Mouse (Mus musculus) neutrophil, adult 5-6 weeks (primary cell): ENCODE data around the gene Ugdh. TPM values are rescaled to one million over a fixed set of nuclear protein-coding genes. Genes with fewer than 3 reads are reported as not detected.

ENCODE experiments used
- ATAC-seq: fragments of 151-379, 151-347 bp; 2 replicates; pipeline ENCODE4 v1.8.0; 2017; ENCODE audit warnings: mild to moderate bottlenecking, moderate TSS enrichment; ENCODE audit not compliant: insufficient number of reproducible peaks, poor library complexity, low FRiP score, severe bottlenecking; ENCODE audit errors: extremely low read depth
- total RNA-seq: library from RNA; stranded (forward); fragments of 200-1000 nt; gene quantifications from 2 replicates; pipeline ENCODE4 v1.2.3, GENCODE M21; 2017

Ugdh gene
- total RNA-seq, 1 experiment from 2014 or later, result 45.6 TPM

GRCm38 (mm10) chr5:65434471-65435362, 1.0 kb downstream of the Ugdh start:
- ATAC-seq, result no peak

DNA sequence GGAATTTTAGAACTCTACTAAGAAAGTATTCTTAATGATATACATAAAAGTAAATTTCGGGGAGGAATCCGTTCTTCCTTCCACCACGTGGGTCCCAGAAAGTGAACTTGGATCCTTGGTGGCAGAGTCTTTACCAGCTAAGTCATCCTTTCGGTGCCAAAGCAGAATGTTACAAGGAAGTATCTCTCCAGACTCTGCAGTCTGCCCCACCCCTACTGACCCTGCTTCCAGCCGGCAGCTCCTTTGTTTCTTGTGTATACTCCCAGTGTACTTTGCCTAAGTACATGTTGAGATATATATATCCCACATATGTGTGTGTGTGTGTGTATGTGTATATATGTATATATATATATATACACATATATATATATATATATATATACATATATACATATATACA, 6.3 kb downstream of the Ugdh start:
- ATAC-seq, result no peak

GRCm38 (mm10) chr5:65428321-65428720, 7.4 kb downstream of the Ugdh start:
- ATAC-seq, result no peak

GRCm38 (mm10) chr5:65425251-65425650, 10.5 kb downstream of the Ugdh start:
- no peak for ATAC-seq

GRCm38 (mm10) chr5:65424215-65424614, 11.5 kb downstream of the Ugdh start:
- no peak for ATAC-seq

GRCm38 (mm10) chr5:65422803-65423202, 12.9 kb downstream of the Ugdh start:
- no peak for ATAC-seq

DNA sequence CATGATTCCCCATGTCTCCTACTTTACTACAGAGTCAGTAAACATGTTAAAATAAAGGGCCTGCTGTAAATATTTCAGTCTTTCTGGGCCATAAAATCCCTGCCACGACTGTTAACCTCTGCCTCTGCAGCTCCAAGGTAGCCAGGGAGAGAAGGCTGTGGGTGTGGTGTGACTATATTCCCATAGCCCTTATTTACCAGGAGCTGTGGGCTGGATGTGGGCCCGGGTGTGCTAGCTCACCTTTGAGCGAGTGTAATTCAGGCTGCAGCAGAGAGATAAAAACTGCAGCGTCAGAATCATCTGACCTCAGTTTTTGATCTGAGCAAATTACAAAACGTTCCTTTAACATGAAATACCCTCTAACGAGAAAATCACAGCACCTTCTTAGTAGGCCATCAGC, 14.9 kb downstream of the Ugdh start:
- ATAC-seq, result no peak

GRCm38 (mm10) chr5:65419136-65419535, 16.6 kb downstream of the Ugdh start:
- ATAC-seq, result no peak

GRCm38 (mm10) chr5:65415653-65416458, 19.9 kb downstream of the Ugdh start:
- ATAC-seq, result no peak

GRCm38 (mm10) chr5:65407989-65408388, 27.8 kb downstream of the Ugdh start:
- ATAC-seq, result no peak

- ATAC-seq, result peak; percentile 86
Measured at GRCm38 (mm10) chr5:65401251-65401994, 34.3 kb downstream of the Ugdh start.

DNA sequence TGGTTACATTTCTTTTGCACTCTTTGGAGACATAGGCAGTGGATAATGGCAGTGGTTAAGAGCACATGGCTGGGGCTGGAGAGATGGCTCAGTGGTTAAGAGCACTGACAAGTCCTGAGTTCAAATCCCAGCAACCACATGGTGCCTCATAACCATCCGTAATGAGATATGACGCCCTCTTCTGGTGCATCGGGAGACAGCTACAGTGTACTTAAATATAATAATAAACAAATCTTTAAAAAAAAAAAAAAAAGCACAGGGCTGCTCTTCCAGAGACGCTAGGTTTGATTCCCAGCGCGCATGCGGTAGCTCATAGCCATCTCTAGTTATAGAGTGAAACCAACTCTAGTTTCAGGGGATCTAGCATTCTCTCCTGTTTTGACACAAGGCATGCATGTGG, 41.3 kb downstream of the Ugdh start:
- no peak for ATAC-seq

- no peak for ATAC-seq
Measured at GRCm38 (mm10) chr5:65391753-65392152, 44.0 kb downstream of the Ugdh start.

GRCm38 (mm10) chr5:65390648-65391644, 44.8 kb downstream of the Ugdh start, which contains the start of the genes Rpl9 and Lias:
Gene Rpl9 (minus strand): TSS chr5:65391444.
Gene Lias (plus strand): TSS chr5:65391497.
- peak; percentile 100 for ATAC-seq

DNA sequence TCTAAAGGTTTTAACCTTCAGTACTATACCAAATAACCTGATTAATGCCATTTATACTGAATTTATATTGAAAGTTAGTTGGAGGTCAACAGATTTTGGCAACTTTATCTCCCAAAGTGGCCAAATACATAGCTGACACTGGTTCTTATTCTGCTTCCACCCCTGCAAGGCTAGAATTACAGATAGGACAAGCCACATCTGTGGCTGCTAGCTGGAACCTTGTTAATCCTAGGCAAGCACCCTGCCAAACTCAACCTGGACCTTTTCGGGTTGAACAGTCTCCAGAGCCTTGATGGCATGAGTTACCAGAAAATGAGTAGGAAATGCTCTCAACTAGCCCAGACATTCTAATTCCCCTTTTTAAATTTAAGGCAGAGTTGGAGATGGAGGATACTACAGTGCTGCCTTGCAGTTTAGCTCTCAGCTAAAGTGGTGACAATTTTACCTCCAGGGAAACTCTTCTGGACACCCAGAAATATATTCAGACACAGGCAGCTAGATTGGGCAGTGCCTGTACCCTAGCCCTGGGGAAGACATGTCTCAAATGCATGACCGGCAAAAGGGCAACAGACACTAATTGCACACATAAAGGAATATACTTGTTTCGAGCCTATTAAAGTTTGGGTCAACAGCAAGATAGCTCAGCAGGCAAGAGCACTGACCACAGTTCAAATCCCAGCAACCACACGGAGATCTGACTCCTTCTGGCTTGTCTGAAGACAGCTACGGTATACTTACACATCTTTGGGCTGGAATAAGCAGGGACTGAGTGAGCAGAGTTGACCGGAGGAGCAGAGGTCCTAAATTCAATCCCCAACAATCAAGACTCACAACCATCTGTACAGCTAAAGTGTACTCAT, 48.5 kb downstream of the Ugdh start:
- no peak for ATAC-seq

DNA sequence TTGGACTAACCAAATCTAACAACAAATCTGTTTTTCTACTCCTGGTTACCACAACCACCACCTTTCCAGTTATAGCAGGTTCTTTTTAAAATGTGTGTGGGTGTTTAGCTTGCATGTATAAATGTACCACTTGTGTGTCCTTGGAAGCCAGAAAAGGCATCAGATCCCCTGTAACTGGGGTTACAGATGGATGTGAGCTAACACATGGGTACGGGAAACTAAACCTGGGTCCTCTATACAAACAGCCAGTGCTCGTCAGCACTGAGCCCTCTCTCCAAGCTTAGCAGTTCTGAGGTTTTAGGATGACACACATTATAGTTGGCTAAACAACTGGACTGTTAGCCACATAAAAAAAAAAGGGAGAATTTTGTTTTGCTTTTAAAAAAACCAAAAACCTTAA, 50.0 kb downstream of the Ugdh start:
- ATAC-seq, result no peak

DNA sequence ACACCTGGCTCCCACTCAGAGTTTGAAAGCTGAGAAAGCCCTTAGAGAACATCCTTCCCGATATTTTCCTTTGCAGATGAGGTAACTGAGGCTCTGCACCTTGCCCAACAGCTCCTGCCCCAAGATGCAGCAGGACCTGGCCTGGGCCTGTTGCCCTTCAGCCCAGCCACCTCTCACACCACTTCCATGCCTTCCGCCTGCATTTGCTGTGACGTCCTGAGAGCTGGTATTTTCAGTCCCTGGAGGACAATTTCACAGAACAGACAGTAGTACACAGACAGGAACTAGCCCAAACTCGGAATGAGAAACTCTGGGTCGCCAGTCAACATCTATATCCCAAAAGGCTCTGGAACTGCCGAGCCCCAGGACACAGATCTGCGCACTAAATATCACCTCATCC, 61.0 kb downstream of the Ugdh start:
- no peak for ATAC-seq
